Mouse (Mus musculus): ENCODE measurements at regions not wholly inside any gene's neighbourhood (a gene's known extent, or its start where the extent isn't known, plus 50 kb on each side); places are given as distances from the start of the nearest gene placed in this dataset.

DNA sequence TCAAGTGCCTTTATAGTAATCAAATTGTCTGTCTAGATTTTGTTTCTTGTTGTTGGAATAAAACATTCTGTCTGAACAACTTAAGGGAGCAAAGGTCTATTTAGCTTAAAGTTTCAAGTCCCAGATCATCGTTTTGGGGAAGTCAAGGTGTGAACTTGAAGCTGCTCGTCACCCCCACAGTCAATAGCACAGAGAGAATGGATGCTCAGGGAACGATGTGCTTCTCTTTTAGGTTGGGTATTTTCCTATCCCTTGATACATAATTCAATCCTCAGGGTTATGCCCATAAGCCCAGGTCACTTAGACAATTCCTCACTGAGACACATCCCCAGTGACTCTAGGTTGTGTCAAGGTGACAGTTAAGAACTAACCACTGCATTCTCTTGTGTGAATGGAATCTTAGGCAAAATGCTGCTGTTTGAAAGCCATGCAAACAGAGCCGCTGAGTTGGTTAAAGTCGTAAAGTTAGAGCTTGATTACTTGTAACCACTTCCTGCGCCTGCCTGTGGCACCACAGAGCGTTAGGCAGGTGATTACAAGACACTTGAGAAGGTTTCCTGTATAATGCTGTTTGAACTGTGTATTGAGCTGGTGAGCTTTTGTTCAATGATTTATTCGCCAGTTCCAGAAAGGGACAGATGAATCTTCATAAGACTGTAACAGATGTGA is 170.2 kb downstream of the Btg1 start:
- in situ Hi-C loops (cut with MboI, MseI): no loop called here

DNA sequence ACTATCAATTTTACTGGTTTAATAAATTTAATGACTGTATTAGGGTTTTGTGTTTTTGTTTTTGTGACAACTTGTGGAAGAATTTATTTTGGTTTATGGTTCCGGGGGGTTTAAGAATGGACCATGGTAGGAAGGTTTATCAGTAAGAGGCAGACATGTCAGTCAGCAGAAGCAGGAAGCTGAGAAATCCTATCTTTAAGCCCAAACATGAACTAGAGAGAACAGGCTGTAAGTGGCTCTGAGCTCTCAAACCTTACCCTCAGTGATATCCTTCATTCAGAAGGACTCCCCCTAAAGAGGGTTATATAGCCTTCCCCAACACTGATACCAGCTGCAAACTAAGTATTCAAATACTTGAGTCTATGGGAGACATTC is 170.8 kb downstream of the Btg1 start:
- in situ Hi-C loops (cut with MboI, MseI): no loop called here

DNA sequence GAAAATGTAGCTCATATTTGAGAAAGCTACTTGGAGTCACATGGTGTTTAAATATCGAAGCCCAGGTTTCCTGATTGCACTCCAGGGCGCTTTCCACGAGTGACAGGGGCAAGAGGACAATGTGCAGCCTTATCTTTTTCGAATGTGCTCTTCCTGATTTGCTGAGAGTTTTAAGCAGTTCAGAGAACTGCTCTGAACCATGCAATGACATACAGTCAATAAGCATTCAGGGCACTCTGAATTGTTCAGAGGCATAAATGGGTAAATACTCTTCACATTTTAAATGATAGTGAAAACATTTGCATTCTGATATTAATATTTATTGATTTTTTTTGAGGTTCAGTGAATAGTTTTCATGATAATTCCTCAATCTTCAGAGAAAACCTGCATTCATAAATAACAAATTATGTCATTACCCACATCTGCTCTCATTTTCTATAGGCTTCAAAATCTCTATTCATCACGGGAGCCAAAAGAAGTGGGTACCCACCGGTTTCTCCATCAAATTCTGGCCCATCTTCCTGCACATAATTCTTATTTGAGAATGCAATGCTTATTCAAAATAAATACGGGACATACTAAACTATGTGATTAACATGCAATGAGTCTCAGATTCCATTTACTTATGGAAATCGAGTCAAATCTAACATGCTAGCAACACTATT is 171.7 kb downstream of the Btg1 start:
- in situ Hi-C loops (cut with MboI, MseI): no loop called here

DNA sequence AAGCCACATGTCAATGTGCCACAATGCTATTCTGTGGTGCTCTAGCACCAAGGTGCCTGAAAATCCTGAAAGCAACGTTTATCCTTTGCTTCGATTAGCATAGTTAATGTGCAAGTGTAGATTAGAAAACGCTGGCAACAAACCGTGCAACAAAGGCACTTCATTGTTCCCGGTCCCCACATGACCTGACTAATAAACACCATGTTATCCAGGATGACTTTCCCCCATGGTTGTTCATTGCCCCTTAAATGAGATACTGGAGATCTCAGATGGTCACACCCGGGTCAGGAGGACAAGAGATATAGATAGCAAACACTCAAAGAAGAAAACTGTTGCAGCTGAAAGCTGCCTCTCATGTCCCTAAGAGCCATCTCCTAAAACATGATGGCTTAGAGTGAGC is 180.3 kb downstream of the Btg1 start:
- in situ Hi-C loops (cut with MboI, MseI): no loop called here

DNA sequence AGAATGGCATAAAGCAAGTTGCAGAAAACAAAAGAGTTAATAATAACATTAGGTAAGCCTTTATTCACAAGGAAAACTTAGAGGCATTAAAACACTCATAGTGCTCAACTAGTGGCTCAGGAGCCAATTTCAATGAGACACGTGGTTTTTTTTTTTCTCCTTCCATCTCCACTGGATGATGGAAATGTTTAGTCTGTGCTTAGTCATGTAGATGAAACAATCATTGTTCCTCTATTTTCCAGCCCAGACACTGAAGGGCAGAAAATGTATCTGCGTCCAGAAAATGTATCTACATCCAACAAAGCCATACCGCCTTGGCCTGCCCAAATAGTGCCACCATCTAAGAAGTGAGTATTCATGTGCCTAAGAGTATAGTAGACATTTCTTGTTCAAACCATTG is 184.0 kb downstream of the Btg1 start:
- in situ Hi-C loops (cut with MboI, MseI): loop anchor here (10.0 kb wide), 1 partner anchor 1584 kb away; no protein-coding TSS in a partner anchor

DNA sequence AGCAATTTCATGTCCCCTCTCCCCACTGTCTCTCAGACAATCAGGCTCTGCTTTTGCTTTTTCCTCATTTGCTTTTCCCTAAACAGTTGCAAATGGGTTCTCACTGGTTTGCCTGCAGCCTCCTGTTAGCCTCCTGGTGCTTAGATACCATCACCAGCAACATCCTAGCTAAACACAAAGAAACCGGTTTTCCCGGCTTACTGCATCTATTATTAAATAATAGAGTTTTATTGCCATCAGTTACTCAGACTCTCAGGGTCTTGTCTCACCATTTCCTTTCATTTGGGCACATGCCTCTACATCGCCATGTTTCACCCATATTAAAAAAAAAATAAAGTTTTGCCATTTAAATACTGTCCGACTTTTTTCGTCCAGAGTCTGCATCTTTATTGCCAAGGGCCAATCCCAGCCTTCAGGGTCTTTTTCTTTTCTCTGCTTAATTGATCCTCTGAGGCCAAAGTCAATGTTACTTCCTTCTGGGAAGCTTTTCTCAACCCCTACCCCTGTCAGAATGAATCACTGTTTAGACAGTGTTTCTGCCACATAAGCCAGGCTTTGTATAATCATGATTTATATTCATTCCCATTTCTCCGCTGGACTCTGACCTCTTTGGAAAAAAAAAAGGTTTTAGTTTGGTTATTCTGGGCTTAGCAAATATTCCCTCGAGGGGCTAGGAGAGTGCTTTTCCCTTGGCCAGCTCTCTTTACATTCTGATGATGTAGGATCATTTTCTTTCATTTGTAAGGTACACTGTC is 187.4 kb downstream of the Btg1 start:
- in situ Hi-C loops (cut with MboI, MseI): loop anchor here (10.0 kb wide), 1 partner anchor 1581 kb away; no protein-coding TSS in a partner anchor

DNA sequence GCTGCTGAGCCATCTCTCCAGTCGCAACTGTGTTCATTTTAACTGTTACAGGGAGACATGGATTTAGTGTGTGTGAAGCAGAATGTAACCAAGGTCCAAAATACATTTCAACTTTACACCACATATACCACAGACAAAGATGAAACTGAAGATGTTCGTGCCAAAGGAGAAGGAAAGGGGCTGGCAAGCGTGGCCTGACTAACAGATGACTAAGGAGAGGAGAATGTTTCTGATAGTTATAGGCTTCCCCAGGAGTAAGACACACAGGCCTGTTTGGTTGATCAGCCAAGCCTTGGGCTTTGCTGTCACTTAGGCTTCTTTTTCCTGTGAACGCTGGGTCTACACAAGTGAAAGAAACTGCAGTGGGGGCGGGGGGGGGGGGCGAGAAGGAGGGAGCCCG is 189.8 kb downstream of the Btg1 start:
- in situ Hi-C loops (cut with MboI, MseI): loop anchor here (10.0 kb wide), 1 partner anchor 1578 kb away; no protein-coding TSS in a partner anchor

DNA sequence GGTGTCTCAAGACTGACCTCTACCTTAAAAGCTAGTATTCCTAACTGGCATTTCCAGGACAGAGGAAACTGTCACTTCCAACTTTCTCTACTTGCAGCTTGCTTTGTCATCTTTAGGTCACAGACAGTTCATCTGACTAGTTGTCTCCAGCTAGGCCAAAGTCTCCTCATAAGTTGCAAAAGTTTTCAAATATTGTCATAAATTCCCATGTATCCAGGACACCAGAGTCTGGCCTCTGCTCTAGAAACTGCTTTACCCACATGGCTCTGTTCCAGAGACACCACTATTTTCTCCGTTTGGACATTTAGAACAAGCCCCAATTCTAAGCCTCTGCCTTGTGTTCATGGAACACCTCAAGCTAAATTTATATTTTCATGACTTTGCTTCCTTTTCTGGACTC is 205.0 kb downstream of the Btg1 start:
- in situ Hi-C loops (cut with MboI, MseI): no loop called here

DNA sequence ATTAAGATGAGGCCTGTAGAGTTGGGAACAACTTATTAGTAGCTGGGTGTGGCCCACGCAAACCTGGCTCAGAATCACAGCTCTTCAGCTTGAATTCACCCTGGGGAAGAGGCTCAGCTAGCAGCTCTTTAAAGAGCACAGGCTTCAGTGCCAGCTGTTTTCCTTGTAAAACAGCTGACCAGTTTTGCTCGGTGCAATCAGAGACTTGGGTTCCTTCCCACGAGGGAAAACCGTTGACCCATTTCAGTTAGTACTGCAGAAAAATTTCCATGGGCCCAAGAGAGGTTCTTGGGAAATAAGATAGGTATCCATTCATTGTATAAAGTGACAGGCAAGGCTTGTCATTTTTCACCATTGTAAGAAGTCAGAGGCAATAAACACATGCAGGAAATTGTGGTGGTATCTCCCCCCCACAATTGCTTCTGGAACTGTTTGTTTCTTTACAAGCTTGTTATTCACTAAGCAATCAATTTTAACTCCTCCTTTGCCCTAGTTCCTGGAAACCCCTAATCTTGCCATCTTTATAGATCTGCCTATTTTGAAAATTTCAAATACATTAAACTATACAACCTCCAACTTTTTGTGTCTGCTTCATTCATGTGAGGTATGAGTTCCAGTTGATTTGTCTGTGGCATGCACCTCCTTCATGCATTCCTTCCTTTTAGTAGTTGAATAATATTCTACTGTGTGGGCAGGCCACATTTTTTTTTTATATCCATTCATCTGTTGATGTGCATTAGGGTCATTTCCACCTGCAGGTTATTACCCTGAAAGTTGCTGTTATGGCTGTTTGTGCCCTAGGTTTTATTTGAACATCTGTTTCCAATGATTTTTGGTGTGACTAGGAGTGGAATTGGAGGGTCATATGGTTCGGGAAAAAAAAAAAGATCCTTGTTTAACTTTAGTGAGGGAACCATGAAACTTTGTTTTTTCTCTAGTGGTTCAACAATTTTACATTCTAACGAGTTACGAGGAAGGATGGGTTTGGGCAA is 205.8 kb downstream of the Btg1 start:
- in situ Hi-C loops (cut with MboI, MseI): no loop called here

DNA sequence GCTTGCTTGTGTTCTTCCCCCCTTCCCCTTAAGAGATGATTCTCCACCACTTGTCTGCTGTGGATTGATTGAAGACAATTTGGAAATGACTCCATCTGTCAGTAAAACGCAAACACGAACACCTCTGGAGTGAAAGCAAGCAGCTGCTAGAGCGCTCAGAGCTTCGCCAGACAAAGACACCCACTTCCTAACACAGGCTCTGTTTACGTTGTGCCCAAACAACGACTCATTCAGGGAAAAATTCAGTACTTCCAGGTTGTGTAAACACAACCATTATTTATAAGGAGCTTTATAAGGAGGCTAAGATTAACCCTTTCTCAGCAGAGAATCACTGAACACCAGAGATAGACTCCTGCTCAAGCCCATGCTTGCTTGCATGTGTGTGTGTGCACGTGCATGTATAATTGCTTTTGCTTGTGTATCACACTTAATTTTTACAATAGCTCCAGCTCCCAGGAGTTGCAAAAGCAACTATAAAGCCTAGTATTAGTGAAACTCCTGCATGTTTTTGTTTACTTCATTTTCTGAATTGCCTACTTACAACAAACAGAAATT is 209.5 kb downstream of the Btg1 start:
- in situ Hi-C loops (cut with MboI, MseI): no loop called here

DNA sequence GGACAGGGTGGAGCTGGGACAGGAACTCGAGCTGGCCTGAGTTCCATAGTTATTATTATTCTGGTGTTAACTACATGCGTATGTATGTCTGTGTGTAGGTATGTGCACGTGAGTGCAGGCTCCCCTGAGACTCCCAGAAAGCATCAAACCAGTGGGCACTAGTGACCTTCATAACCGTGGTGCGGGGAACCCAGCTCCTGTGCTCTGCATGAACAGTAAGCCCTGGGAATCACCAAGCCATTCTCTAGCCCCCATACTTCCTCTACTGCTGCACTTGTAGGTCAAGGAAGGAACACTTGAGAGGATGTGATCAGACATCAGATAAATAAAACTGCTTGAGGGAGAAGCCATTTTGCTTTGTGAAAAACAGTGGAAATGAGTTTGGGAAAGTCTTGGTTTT is 211.2 kb downstream of the Btg1 start:
- in situ Hi-C loops (cut with MboI, MseI): no loop called here

DNA sequence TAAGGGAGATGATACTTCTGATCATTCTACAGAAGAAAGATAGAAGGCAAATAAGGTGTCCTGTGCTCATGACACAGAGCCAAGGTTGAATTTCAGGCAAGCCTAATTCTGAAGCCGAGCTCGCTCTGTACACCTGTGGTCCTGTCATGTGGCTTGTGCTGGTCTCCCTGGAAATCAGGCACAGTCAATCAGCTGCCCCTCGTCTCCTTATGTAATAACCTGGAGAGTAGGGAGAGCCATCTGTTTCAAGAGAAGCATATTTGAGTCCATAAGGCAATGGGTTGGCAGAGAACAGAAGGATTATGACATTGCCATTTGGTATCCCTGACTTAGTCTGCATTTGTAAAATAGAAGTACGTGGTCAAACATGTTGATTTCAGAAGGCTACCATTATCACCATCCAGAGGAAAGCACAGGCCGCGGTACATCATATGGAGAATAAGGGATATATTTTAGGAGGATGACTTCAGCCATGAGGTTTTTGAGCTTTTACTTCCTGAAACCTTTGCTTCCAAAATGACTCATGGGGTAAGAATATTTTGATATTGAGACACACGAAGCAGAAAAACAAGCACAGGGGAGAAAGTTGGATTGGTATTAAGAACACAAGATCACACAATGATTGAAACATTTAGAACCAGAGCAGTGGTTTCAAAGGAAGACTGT is 211.9 kb downstream of the Btg1 start:
- in situ Hi-C loops (cut with MboI, MseI): no loop called here

DNA sequence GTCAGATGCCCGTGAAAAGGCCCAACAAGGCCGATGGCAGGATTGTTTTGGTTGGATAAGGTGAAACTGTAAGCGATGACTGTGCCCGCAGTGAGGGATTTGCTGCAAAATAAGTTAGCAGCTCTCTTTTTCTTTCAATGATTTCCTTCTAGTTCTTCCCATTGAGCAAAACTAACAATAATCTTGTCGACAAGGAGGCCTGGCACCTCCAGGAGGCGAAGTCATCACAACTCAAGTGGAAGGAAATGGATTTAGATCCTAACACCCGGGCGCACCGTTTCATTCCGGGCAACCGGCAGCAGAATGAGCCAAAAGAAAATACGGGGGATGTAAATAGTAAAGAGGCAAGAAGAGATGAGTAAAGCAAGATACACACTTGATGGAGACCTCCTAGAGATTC is 214.3 kb downstream of the Btg1 start:
- in situ Hi-C loops (cut with MboI, MseI): no loop called here

DNA sequence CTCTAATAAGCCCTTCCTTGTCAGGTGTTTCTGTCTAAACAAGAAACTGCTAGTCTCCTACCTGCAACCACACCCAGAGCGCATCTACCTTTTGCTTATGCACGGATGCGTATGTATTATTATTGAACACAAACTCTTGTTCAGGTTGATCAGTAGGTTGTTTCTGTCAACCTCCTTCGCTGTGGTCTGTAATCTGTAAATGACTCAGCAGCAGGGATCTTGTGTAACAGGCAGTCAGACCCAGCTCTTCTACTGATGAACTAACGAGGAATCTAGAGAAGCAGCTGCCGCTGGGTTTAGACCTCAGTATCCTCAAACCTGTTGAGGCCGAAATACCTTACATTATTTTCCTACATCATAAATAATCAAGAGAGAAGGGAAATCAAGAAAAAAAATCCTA is 220.4 kb downstream of the Btg1 start:
- in situ Hi-C loops (cut with MboI, MseI): no loop called here

DNA sequence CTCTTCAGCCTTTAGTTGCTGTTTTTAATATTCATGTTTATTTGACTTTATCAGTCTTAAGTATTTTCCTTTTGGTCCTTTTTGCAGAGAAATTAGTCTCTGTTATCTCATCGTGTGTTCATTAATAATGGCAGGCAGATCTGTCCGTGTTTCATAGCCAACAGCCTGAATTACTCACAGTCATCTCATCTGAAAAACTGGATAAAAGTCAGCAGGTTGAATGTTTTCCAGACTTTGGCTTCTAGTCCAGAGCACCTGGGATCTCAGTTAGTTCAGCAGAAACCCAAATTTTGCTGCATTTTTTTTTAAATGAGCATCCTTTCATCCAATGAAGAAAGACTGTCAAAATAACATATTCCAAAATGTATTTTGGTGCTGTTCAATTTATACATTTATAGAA is 224.3 kb downstream of the Btg1 start:
- in situ Hi-C loops (cut with MboI, MseI): no loop called here

DNA sequence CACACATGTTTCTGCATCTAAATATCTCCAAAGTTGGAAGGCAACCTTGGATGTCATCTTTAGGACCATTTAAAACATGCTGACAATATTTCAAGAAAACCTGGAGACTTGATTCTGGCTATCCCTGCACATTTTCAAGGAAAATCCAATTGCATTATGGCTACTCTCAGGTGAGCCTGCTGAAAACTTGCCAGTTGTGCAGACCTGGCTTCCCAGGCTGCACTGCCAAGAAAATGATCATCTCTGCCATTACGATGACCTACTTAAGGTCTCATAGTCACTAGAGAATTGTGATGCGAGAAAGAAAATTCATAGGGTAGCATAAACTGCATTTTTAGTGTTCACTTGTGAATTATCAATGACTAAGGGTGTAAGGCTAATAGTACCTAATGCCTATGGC is 225.2 kb downstream of the Btg1 start:
- in situ Hi-C loops (cut with MboI, MseI): no loop called here

DNA sequence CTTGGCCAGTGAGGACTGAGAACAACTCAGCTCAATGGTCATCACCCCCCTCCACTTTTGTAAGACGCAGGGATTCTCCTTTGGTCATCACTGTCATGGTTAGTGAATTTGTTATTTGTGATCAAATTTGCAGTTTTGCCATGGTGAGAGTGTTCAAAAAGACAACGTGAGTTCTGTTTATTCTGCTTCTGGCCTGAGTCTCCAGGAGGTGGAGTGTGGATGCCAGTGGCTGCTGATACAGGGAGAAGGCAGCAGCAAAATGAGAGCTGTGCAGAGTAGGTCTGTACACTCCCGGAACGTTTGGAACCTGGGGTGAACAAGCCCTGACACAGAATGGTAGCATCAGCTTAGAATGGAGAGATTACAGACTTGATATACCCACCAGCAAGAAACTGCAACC is 229.1 kb downstream of the Btg1 start:
- in situ Hi-C loops (cut with MboI, MseI): no loop called here

DNA sequence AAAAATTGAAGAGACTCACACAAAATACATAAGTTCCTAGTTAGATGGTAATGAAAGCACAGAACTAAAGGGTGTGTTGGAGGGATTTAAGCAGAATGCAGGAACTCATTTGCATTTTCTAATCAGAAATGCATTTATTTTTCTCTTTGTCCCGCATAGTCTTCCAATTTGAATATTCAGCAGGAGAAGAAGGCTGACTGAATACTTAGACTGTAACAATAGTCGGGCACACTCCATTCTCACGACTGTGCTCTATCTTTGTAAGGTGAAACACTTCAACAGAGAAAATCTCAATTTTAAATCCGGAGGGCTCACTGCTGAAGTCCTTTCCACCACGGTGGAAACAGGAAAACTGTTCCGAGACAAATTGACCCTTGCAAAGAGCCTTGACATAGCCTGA is 230.2 kb downstream of the Btg1 start:
- in situ Hi-C loops (cut with MboI, MseI): no loop called here

DNA sequence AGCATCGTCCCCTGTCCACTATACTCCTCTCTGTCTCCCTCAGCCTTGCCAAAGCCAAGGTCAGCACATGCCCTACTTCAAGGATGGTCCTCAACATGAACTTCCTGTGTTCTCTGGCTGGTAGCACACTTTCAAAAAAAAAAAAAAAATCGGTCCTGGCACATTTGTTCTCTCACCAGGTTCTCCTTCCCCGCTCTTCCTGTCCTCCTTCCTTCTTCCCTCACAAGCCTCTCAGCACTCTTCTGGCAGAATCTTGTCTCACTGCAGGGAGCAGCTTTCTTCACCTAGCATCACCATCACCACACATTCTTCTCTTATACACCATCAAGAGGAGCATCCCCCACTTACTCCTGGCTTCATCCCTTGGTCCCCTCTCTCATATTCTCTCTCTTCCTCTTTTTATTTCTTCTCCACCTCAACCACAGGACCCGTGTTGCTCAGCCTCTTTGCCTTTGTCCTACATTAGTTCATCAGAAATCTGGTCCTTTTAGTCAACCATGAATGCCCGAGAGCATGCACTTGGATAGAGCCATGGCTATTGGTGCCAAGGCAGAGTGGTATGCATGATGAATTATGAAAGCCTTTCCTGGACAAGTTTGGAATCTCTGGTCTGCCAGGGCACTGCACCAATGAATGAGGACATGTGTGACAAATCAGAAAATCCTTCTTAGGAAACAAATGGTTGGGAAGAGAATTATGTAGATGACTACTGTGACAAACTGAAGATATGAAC is 230.8 kb downstream of the Btg1 start:
- in situ Hi-C loops (cut with MboI, MseI): no loop called here

DNA sequence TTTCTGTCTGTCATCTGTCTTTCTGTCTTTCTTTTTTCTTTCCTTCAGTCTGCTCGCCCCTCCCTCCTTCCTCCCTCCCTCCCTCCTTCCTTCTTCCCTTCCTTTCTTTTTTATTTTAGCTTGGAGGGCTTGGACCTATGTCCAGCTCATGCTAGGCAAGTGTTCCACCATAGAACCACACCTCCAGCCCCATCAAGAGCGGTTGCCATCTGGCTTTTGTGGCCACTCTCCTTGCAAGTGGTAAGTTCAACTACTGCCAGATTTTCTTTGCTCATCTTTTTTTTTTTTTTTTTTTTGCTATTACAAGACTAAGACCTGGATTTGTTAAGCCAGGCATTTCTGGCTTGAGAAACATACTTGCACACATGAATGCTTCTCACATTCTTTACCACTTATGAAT is 231.7 kb downstream of the Btg1 start:
- in situ Hi-C loops (cut with MboI, MseI): no loop called here

Data from T-helper 1 cell (primary cell).